In the genomic region with DNA sequence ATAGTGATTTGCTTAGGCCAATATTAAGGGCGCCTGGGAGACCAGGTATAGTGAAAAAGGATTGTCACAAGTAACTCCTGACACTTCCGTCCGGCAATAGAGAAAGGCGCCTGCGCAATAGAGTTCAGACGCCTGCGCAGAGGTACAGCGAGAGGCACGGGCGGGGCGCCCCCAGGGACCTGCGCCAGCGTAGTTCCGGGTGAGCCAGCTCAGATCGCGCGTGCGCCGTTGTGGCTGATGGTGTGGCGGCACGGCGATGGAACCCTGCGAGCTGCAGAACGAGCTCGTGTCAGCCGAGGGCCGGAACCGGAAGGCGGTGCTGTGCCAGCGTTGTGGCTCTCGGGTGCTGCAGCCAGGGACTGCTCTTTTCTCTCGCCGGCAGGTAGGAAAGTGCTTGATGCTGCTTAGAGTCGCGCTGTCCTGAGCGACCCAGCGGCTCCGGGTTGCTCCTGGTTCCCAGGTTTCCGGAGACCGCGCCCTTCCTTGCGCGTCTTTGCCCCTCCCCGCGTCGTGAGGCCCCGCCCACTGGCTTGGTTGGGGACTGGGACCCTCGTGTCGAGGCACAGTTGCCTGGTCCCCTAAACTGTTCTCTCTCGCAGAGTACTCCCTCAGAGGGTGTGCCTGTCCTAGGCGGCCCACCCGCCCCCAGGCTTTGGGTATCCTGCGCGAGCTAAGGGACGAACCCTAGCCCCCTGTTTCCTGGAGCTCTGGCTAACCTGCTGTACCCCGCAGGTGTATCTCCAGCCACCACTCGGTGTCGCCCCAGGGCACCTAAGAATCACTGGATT, we compare ENCODE assay signal across 7 mouse cellular contexts. TPM values are rescaled to one million over a fixed set of nuclear protein-coding genes. Genes with fewer than 3 reads are reported as not detected.
DNase-seq lines count a peak whose midpoint lies in the region; ATAC-seq lines count a peak whose summit lies in the region.

Gene Rabif, plus strand, starts transcription at position 221 of the 788 bp plus-strand sequence.

- no peaks in the 10 kb centered on the region for H3K36me3 ChIP-seq in embryonic facial prominence, embryonic 11.5 days (replicated peaks; ENCODE audit: control insufficient read depth, insufficient read depth, low read depth, low read length)
- H3K36me3 ChIP-seq in limb, embryonic 11.5 days (ENCODE audit: control insufficient read depth, insufficient read depth, low read length), result peaks cover 2% of the 10 kb centered on the region; the same call in 1 of the 2 replicates
- H3K36me3 ChIP-seq in midbrain, embryonic 14.5 days (ENCODE audit: control insufficient read depth, insufficient read depth, low read length), result peaks cover 11% of the 10 kb centered on the region

- peak within 1 kb of the TSS; percentile 47 for H3K27ac ChIP-seq in embryonic facial prominence, embryonic 11.5 days (replicated peaks; ENCODE audit: low read depth, low read length)
- peak within 1 kb of the TSS; percentile 85 for H3K27ac ChIP-seq in limb, embryonic 11.5 days (replicated peaks; ENCODE audit: low read depth, low read length)
- H3K27ac ChIP-seq in midbrain, embryonic 14.5 days (replicated peaks; ENCODE audit: low read depth, low read length), result peak within 1 kb of the TSS; percentile 93

- no peaks in the 10 kb centered on the region for H3K9me3 ChIP-seq in embryonic facial prominence, embryonic 11.5 days (replicated peaks; ENCODE audit: control insufficient read depth, low read length)
- H3K9me3 ChIP-seq in limb, embryonic 11.5 days (ENCODE audit: control insufficient read depth, low read length), result no peaks in the 10 kb centered on the region
- H3K9me3 ChIP-seq in midbrain, embryonic 14.5 days (ENCODE audit: control insufficient read depth, low read length), result no peaks in the 10 kb centered on the region

- H3K9ac ChIP-seq in embryonic facial prominence, embryonic 11.5 days (replicated peaks; ENCODE audit: low read length), result peak within 1 kb of the TSS; percentile 43
- H3K9ac ChIP-seq in limb, embryonic 11.5 days (ENCODE audit: low read length), result peak within 1 kb of the TSS; percentile 69
- H3K9ac ChIP-seq in midbrain, embryonic 14.5 days (replicated peaks; ENCODE audit: low read length), result peak within 1 kb of the TSS; percentile 67

- ATAC-seq in embryonic facial prominence, embryonic 11.5 days (replicated peaks; ENCODE audit: insufficient number of reproducible peaks, low FRiP score, low TSS enrichment, low read depth), result peak; percentile 99
- peak; percentile 96 for ATAC-seq in limb, embryonic 11.5 days (ENCODE audit: insufficient number of reproducible peaks, low FRiP score, low TSS enrichment, low read depth)
- peak; percentile 98 for ATAC-seq in midbrain, embryonic 14.5 days (ENCODE audit: low FRiP score, low TSS enrichment)

- WGBS in embryonic facial prominence, embryonic 11.5 days, result under 1% methylated on average over 57 of the region's 58 CpGs
- under 1% methylated on average over 58 of the region's 58 CpGs for WGBS in limb, embryonic 11.5 days
- under 1% methylated on average over 58 of the region's 58 CpGs for WGBS in midbrain, embryonic 14.5 days

- H3K4me2 ChIP-seq in embryonic facial prominence, embryonic 11.5 days (ENCODE audit: low read depth, low read length), result peak within 1 kb of the TSS; percentile 66
- peak within 1 kb of the TSS; percentile 55 for H3K4me2 ChIP-seq in limb, embryonic 11.5 days (ENCODE audit: low read depth, severe bottlenecking)
- H3K4me2 ChIP-seq in midbrain, embryonic 14.5 days (ENCODE audit: low read length), result peak within 1 kb of the TSS; percentile 71

- DNase-seq in adrenal gland, postnatal 14 days, result peak; percentile 100
- peak; percentile 99 for DNase-seq in embryonic facial prominence, embryonic 11.5 days (ENCODE audit: low spot score)
- peak; percentile 100 for DNase-seq in heart, adult 11 months
- peak; percentile 99 for DNase-seq in kidney, adult 18-20 months
- DNase-seq in limb, embryonic 11.5 days (ENCODE audit: low spot score), result peak; percentile 97
- peak; percentile 100 for DNase-seq in midbrain, embryonic 14.5 days
- DNase-seq in spleen, adult 18-20 months, result peak; percentile 98 to 99

- no peaks in the 10 kb centered on the region for H3K27me3 ChIP-seq in embryonic facial prominence, embryonic 11.5 days (ENCODE audit: control insufficient read depth, insufficient read depth, low read length)
- H3K27me3 ChIP-seq in limb, embryonic 11.5 days (ENCODE audit: control insufficient read depth, insufficient read depth, low read length), result no peaks in the 10 kb centered on the region
- H3K27me3 ChIP-seq in midbrain, embryonic 14.5 days (ENCODE audit: control insufficient read depth, insufficient read depth, low read length), result no peaks in the 10 kb centered on the region

- H3K4me1 ChIP-seq in embryonic facial prominence, embryonic 11.5 days (ENCODE audit: control insufficient read depth, insufficient read depth, low read length), result no peaks in the 10 kb centered on the region
- H3K4me1 ChIP-seq in limb, embryonic 11.5 days (ENCODE audit: control insufficient read depth, insufficient read depth, low read length), result peaks cover 7% of the 10 kb centered on the region; the same call in 1 of the 2 replicates
- peaks cover 5% of the 10 kb centered on the region; the same call in 1 of the 2 replicates for H3K4me1 ChIP-seq in midbrain, embryonic 14.5 days (ENCODE audit: control insufficient read depth, insufficient read depth, low read length)

- peak within 1 kb of the TSS; percentile 59 for H3K4me3 ChIP-seq in embryonic facial prominence, embryonic 11.5 days (ENCODE audit: low read depth, low read length)
- peak within 1 kb of the TSS; percentile 71 for H3K4me3 ChIP-seq in limb, embryonic 11.5 days (ENCODE audit: low read depth, low read length)
- H3K4me3 ChIP-seq in midbrain, embryonic 14.5 days (replicated peaks; ENCODE audit: low read depth, low read length), result peak within 1 kb of the TSS; percentile 73

RNA-seq across cellular contexts. Expression of gene Rabif, which starts in this region (rescaled TPM):
- 26.4 and 29.9 TPM in 2 replicates for total RNA-seq in adrenal gland, postnatal 14 days (2021)
- 43.7 and 47.8 TPM in 2 replicates for polyA plus RNA-seq in embryonic facial prominence, embryonic 11.5 days (2014; fragmentation: Nextera tagmentation; extraction: Ambion mirVana)
- polyA plus RNA-seq in limb, embryonic 11.5 days (2014; fragmentation: Nextera tagmentation; extraction: Ambion mirVana), result 38.3 and 39.1 TPM in 2 replicates
- 69.4 and 75.3 TPM in 2 replicates for polyA plus RNA-seq in midbrain, embryonic 14.5 days (2014; fragmentation: Nextera tagmentation; extraction: Ambion mirVana)

Comparison
In these comparisons a context has a peak if more than half of its experiments do, and no peak if none do; other contexts are left out.
1. Peak in every context shown above with its lines: DNase-seq, ATAC-seq, H3K4me3 ChIP-seq and H3K27ac ChIP-seq.